Mouse (Mus musculus) sigmoid colon, adult 10 weeks (tissue): Measurements from ENCODE around the gene Rps27rt. TPM values are rescaled to one million over a fixed set of nuclear protein-coding genes. Genes with fewer than 3 reads are reported as not detected.

Source experiments
- polyA plus RNA-seq: library from polyadenylated mRNA; stranded (reverse); fragments of 350-450 nt; fragmentation: Illumina TruSeq; extraction: RNeasy Lipid Tissue Mini Kit (QIAGEN cat#74804); gene quantifications from one replicate; pipeline ENCODE4 v1.2.3, GENCODE M21; 2014; ENCODE audit warnings: low read depth, low replicate concordance

The Rps27rt gene
- polyA plus RNA-seq, result 121 TPM

GRCm38 (mm10) chr9:114982689-114983360, at the start of gene Rps27rt:
Gene Rps27rt, minus strand, starts transcription at chr9:114982739.

GRCm38 (mm10) chr9:114978281-114979111, 4.0 kb downstream of the Rps27rt start, which contains the start of gene Osbpl10:
Gene Osbpl10, plus strand, starts transcription at chr9:114978569.

GRCm38 (mm10) chr9:114933723-114934171, 48.8 kb downstream of the Rps27rt start, which contains the start of gene Gpd1l:
Gene Gpd1l, minus strand, starts transcription at chr9:114933987.

Other genes with a start within 250 kb of the Rps27rt start
- 3.1 TPM for gene Cmtm7, start 200.9 kb downstream of the Rps27rt start, polyA plus RNA-seq
- 19.0 TPM for gene Cmtm8, start 138.6 kb downstream of the Rps27rt start, polyA plus RNA-seq
- 108 TPM for gene Gpd1l, start 48.8 kb downstream of the Rps27rt start, polyA plus RNA-seq
- 1.5 TPM for gene Osbpl10, start 4.2 kb downstream of the Rps27rt start, polyA plus RNA-seq